Mouse (Mus musculus): ENCODE data around the gene Zfp385b.

Zfp385b gene

DNA sequence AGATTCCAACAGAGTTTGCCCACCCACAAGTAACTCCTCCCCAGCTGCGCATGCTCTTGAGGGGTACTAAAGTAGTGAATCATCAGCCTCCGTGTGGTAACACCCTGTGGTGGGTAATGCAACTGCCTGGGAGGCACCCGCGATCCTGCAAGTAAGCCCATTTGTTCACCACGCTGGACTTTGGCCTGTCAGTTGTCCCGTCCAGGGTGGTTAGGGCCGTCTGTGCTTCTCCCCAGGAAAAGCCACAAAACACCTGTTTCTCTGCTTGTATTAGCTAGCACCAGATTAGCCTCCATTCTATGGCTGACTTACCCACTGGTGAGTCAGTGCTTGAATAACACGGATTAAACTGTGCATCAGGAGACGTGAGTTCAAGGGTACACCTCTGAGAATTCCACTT, 442.6 kb downstream of the Zfp385b start:
- no peak for DNase-seq (ENCODE audit: low spot score)

DNA sequence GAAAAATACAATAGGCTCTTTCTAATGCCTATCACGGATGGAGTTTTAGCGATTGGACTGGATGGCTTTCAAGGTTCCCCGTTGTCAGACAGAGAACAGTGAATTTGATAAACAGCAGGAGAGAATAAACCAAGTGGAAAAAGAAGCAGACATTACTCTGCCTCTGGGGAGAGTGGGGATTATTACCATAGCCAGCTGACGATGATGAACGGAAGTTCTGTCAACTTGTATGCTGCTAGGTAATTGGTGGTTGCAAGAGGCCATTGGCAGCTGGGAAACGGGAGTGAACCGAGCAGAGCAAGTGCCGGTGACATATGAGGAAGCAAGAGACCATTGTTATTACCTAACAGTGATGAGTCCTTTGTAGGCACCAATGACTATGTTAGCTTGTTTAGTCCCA, 444.3 kb downstream of the Zfp385b start:
- DNase-seq (ENCODE audit: low spot score) = no peak

DNA sequence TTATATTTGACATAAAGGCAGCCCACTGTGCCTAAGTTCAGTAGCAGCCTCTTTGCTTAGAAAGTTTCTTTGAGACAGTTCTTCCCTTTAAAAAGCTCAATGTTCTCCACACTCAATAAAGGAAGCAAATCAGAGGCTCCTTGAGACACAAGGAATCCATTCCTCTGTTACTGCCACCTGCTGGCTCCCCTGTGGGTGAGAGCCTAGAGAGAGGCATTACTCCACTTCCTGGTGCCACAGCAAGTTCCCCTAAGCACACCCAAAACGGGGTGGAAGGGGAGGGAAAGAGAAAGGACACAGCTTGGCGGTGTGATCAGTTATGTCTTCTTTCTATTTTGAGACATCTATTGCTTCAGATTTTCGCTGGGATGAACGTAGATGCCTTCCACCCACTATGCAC, 450.3 kb downstream of the Zfp385b start:
- DNase-seq (ENCODE audit: low spot score) = no peak
